Mouse (Mus musculus) c-Kit-positive CD71-positive TER-119-negative erythroid progenitor cells, embryonic 14.5 days (primary cell): ENCODE measurements around the gene Nanp.

Experiments used
- DNase-seq: peaks from one replicate; pipeline ENCODE4 v3.0.0-alpha.2; 2013; ENCODE audit warnings: low read depth

The Nanp gene

GRCm38 (mm10) chr2:151039232-151039695, at the start of gene Nanp, which contains the start of gene Ninl:
Gene Nanp, minus strand, starts transcription at chr2:151039398.
Gene Ninl, minus strand, starts transcription at chr2:151039382.
- DNase-seq = peak; percentile 89

GRCm38 (mm10) chr2:151056637-151057036, 17.4 kb upstream of the Nanp start:
- DNase-seq = no peak

GRCm38 (mm10) chr2:151040411-151040810, 1.2 kb upstream of the Nanp start:
- DNase-seq = no peak

GRCm38 (mm10) chr2:151039726-151040125, 528 bp upstream of the Nanp start:
- no peak for DNase-seq

GRCm38 (mm10) chr2:151038811-151039222, 381 bp downstream of the Nanp start:
- peak; percentile 16 for DNase-seq

GRCm38 (mm10) chr2:151037876-151038552, 1.2 kb downstream of the Nanp start:
- peak; percentile 78 for DNase-seq

- DNase-seq = peak; percentile 37
Observed at GRCm38 (mm10) chr2:151037292-151037691, 1.9 kb downstream of the Nanp start.

GRCm38 (mm10) chr2:151036721-151037120, 2.5 kb downstream of the Nanp start:
- no peak for DNase-seq

GRCm38 (mm10) chr2:151034435-151034834, 4.8 kb downstream of the Nanp start:
- no peak for DNase-seq

GRCm38 (mm10) chr2:151021158-151021557, 18.0 kb downstream of the Nanp start:
- no peak for DNase-seq

- no peak for DNase-seq
Observed at GRCm38 (mm10) chr2:151015316-151015715, 23.9 kb downstream of the Nanp start.

- DNase-seq = no peak
Observed at GRCm38 (mm10) chr2:151011273-151011672, 27.9 kb downstream of the Nanp start.

- no peak for DNase-seq
Observed at GRCm38 (mm10) chr2:151009515-151010085, 29.6 kb downstream of the Nanp start.

GRCm38 (mm10) chr2:151008939-151009509, 30.2 kb downstream of the Nanp start:
- DNase-seq = peak; percentile 74

GRCm38 (mm10) chr2:151008517-151008932, 30.7 kb downstream of the Nanp start:
- DNase-seq = no peak

GRCm38 (mm10) chr2:151008006-151008405, 31.2 kb downstream of the Nanp start:
- DNase-seq = no peak

- no peak for DNase-seq
Observed at GRCm38 (mm10) chr2:151006281-151006945, 32.8 kb downstream of the Nanp start.

GRCm38 (mm10) chr2:151004390-151004789, 34.8 kb downstream of the Nanp start:
- no peak for DNase-seq

GRCm38 (mm10) chr2:151003796-151004195, 35.4 kb downstream of the Nanp start:
- DNase-seq = no peak

GRCm38 (mm10) chr2:151001619-151002175, 37.5 kb downstream of the Nanp start:
- DNase-seq = no peak

- no peak for DNase-seq
Observed at GRCm38 (mm10) chr2:151000402-151001178, 38.6 kb downstream of the Nanp start.

- no peak for DNase-seq
Observed at GRCm38 (mm10) chr2:150999021-150999420, 40.2 kb downstream of the Nanp start.
